Mouse (Mus musculus) liver, embryonic 14.5 days (tissue): ENCODE data around the gene Mcmbp. TPM values are rescaled to one million over a fixed set of nuclear protein-coding genes. Genes with fewer than 3 reads are reported as not detected.

Experiments
- ATAC-seq: fragments of 200-750 bp; cut with Nextera tagmentation; 2 replicates; pipeline ENCODE4 v1.8.0; 2017; ENCODE audit warnings: moderate number of reproducible peaks, mild to moderate bottlenecking, moderate library complexity; ENCODE audit not compliant: insufficient read depth
- DNase-seq, 3 experiments: peaks; one replicate each; pipeline ENCODE4 v3.0.0-alpha.2; 2012 to 2013; ENCODE audit warnings: low read depth in 3 of 3, low spot score in 3 of 3
- H3K27ac ChIP-seq: fragments of 300-500 bp; sonication (generic); 2 replicates; pipeline ENCODE4 v1.5.1; 2014; ENCODE audit warnings: moderate library complexity, mild to moderate bottlenecking, control low read depth, inconsistent platforms
- H3K27me3 ChIP-seq: fragments of 300-500 bp; sonication (generic); 2 replicates; pipeline ENCODE4 v1.6.1; 2014; ENCODE audit warnings: mild to moderate bottlenecking, low read length, moderate library complexity; ENCODE audit not compliant: control insufficient read depth, insufficient read depth
- H3K36me3 ChIP-seq: fragments of 300-500 bp; sonication (generic); replicated peaks from 2 replicates; pipeline ENCODE4 v1.6.1; 2014; ENCODE audit warnings: low read depth; ENCODE audit not compliant: control insufficient read depth, insufficient read depth
- H3K4me1 ChIP-seq, 2 experiments: fragments of 200-500 bp in 1 of 2; fragments of 300-500 bp in 1 of 2; sonication (generic) in 1 of 2; replicated peaks; 2 replicates each; pipeline ENCODE4 v1.6.1; 2012 to 2014; ENCODE audit warnings: antibody characterized with exemption in 1 of 2, inconsistent platforms in 1 of 2, low read length in 1 of 2; ENCODE audit not compliant: control insufficient read depth in 2 of 2, insufficient read depth in 2 of 2
- H3K4me2 ChIP-seq: fragments of 300-500 bp; sonication (generic); 2 replicates; pipeline ENCODE4 v1.6.1; 2014; ENCODE audit warnings: low read depth, mild to moderate bottlenecking, control low read depth, moderate library complexity
- H3K4me3 ChIP-seq, 2 experiments: fragments of 200-500 bp in 1 of 2; fragments of 300-500 bp in 1 of 2; sonication (generic) in 1 of 2; 2 replicates each; pipeline ENCODE4 v1.5.1; 2012 to 2014; ENCODE audit warnings: low read depth in 2 of 2, low read length in 2 of 2, mild to moderate bottlenecking in 2 of 2, control low read depth in 1 of 2, inconsistent platforms in 1 of 2, moderate library complexity in 1 of 2; ENCODE audit not compliant: insufficient read depth in 1 of 2
- H3K9ac ChIP-seq: fragments of 300-500 bp; sonication (generic); replicated peaks from 2 replicates; pipeline ENCODE4 v1.6.1; 2014; ENCODE audit warnings: mild to moderate bottlenecking, control low read depth, moderate library complexity
- H3K9me3 ChIP-seq: fragments of 300-500 bp; sonication (generic); 2 replicates; pipeline ENCODE4 v1.6.1; 2016; ENCODE audit warnings: low read length, mixed read lengths; ENCODE audit not compliant: control insufficient read depth
- CTCF ChIP-seq: IDR thresholded peaks from 2 replicates; pipeline ENCODE4 v1.5.1; 2016; ENCODE audit warnings: antibody characterized with exemption, low read depth, control low read depth
- EP300 ChIP-seq: IDR thresholded peaks from 2 replicates; pipeline ENCODE4 v1.6.1; 2016; ENCODE audit warnings: antibody characterized with exemption, low read depth
- WGBS: fragments of 180-500 bp; shearing (Covaris S2); extraction: QIAGEN DNeasy Blood & Tissue Kit; methylation state at CpG from one replicate; pipeline ENCODE4 v1.1.7; 2014; ENCODE audit not compliant: insufficient replicate concordance; 5-methylcytosine and 5-hydroxymethylcytosine counted together
- polyA plus RNA-seq, 2 experiments: library from polyadenylated mRNA; depleted of rRNA in 1 of 2; stranded (reverse) in 1 of 2; unstranded in 1 of 2; fragments of >200 nt; fragmentation: Nextera tagmentation in 1 of 2; extraction: Ambion mirVana in 1 of 2; gene quantifications; 2 replicates each; pipeline versions ENCODE4 v1.2.1 to v1.2.3; 2012 to 2014

Mcmbp gene
- polyA plus RNA-seq, 2 experiments = 12.6 to 22.0 TPM

GRCm38 (mm10) chr7:128656970-128657369 is 83.3 kb downstream of the Mcmbp start:
- ATAC-seq = no peak
- no peaks in the 10 kb centered on the region for H3K36me3 ChIP-seq

More at GRCm38 (mm10) chr7:128656970-128657369, 83.3 kb downstream of the Mcmbp start:
- Histone ChIP-seq H3K27ac (no peak overlapping the region), H3K9me3 (no peaks in the 10 kb centered on the region), H3K4me2 (no peak overlapping the region), H3K4me1 (0 out of 4 replicates have a peak, but pooled peaks cover 0 to 2% of the 10 kb centered on the region in 2 experiments), H3K4me3 (no peak overlapping the region), H3K27me3 (no peaks in the 10 kb centered on the region), H3K9ac (no peak overlapping the region)
- 67% methylated on average over 1 of the region's 1 CpGs for WGBS
- TF ChIP-seq EP300 (no peak), CTCF (no peak)
- no peak for DNase-seq

Other genes starting within 250 kb of the Mcmbp start
- gene Bag3, start 216.9 kb downstream of the Mcmbp start, polyA plus RNA-seq (2012; rRNA removed) = 2.7 and 2.9 TPM in 2 replicates
- 2.6 and 3.0 TPM in 2 replicates for gene Bag3, start 216.9 kb downstream of the Mcmbp start, polyA plus RNA-seq (2014; fragmentation: Nextera tagmentation; extraction: Ambion mirVana)
- gene Inpp5f, start 129.2 kb downstream of the Mcmbp start, polyA plus RNA-seq (2012; rRNA removed) = 2.8 and 3.7 TPM in 2 replicates
- 7.2 and 7.3 TPM in 2 replicates for gene Inpp5f, start 129.2 kb downstream of the Mcmbp start, polyA plus RNA-seq (2014; fragmentation: Nextera tagmentation; extraction: Ambion mirVana)
- 7.9 and 10.4 TPM in 2 replicates for gene Sec23ip, start 4.4 kb upstream of the Mcmbp start, polyA plus RNA-seq (2012; rRNA removed)
- gene Sec23ip, start 4.4 kb upstream of the Mcmbp start, polyA plus RNA-seq (2014; fragmentation: Nextera tagmentation; extraction: Ambion mirVana) = 14.7 and 15.7 TPM in 2 replicates